Comparison of ENCODE assay signal across 11 mouse cellular contexts in genomic region chr15:84841925-84842821, GRCm38 (mm10). TPM values are rescaled to one million over a fixed set of nuclear protein-coding genes. Genes with fewer than 3 reads are reported as not detected.
DNase-seq lines count a peak whose midpoint lies in the region; ATAC-seq lines count a peak whose summit lies in the region.
"Had no signal": no experiment of that assay in that cellular context is flagged by ENCODE, and none has a peak within 500 bp of the region (broad histone marks: within the 10 kb centered on the region; RNA-seq: fewer than 3 reads in every experiment).

No protein-coding gene starts in this region.

- peak overlapping the region; percentile 11 for H3K4me2 ChIP-seq in hindbrain, embryonic 13.5 days
- peak overlapping the region; percentile 25 for H3K4me2 ChIP-seq in midbrain, embryonic 12.5 days (replicated peaks)
- H3K4me2 ChIP-seq: liver, embryonic 13.5 days had no signal

- no peaks in the 10 kb centered on the region for H3K27me3 ChIP-seq in hindbrain, embryonic 13.5 days
- H3K27me3 ChIP-seq in midbrain, embryonic 12.5 days: no peaks in the 10 kb centered on the region
- H3K27me3 ChIP-seq: liver, embryonic 13.5 days had no signal

- intact Hi-C loops in left cerebral cortex, postnatal 14 days (cut with DNase I): no loop called here
- intact Hi-C loops in gastrocnemius, postnatal 14 days (cut with DNase I; ENCODE audit: low total_unique reads): no loop called here

- peak; percentile 52 for ATAC-seq in hindbrain, embryonic 13.5 days (ENCODE audit: low FRiP score)
- peak; percentile 49 for ATAC-seq in midbrain, embryonic 12.5 days (ENCODE audit: low FRiP score, low read depth)

- H3K27ac ChIP-seq in hindbrain, embryonic 13.5 days: peak overlapping the region; percentile 64
- peak overlapping the region; percentile 70 for H3K27ac ChIP-seq in midbrain, embryonic 12.5 days (replicated peaks)
- H3K27ac ChIP-seq: liver, embryonic 13.5 days had no signal

- no peak overlapping the region; the same call in 1 of the 2 replicates for H3K9ac ChIP-seq in hindbrain, embryonic 13.5 days
- no peak overlapping the region for H3K9ac ChIP-seq in midbrain, embryonic 12.5 days (replicated peaks)
- H3K9ac ChIP-seq: liver, embryonic 13.5 days had no signal

- H3K4me3 ChIP-seq in hindbrain, embryonic 13.5 days: no peak overlapping the region
- no peak overlapping the region for H3K4me3 ChIP-seq in midbrain, embryonic 12.5 days
- H3K4me3 ChIP-seq: liver, embryonic 13.5 days had no signal

- no peaks in the 10 kb centered on the region for H3K9me3 ChIP-seq in hindbrain, embryonic 13.5 days
- no peaks in the 10 kb centered on the region for H3K9me3 ChIP-seq in midbrain, embryonic 12.5 days
- H3K9me3 ChIP-seq: liver, embryonic 13.5 days had no signal

- 26% methylated on average over 19 of the region's 19 CpGs for WGBS in hindbrain, embryonic 13.5 days
- 29% methylated on average over 19 of the region's 19 CpGs for WGBS in midbrain, embryonic 12.5 days

- H3K36me3 ChIP-seq in hindbrain, embryonic 13.5 days: peaks cover 5% of the 10 kb centered on the region
- H3K36me3 ChIP-seq in midbrain, embryonic 12.5 days: peaks cover 8% of the 10 kb centered on the region; the same call in 1 of the 2 replicates
- H3K36me3 ChIP-seq: liver, embryonic 13.5 days had no signal

- DNase-seq in right cerebral cortex, postnatal 10 days (ENCODE audit: low spot score in 2 of 2): peak; percentile 31 to 39
- DNase-seq in right cerebral cortex, postnatal 25 days: no peak
- DNase-seq in urinary bladder, postnatal 4 days (ENCODE audit: low spot score in 2 of 2): no peak
- DNase-seq in left cerebral cortex, postnatal 14 days (ENCODE audit: low spot score in 2 of 2): no peak
- DNase-seq in gastrocnemius, postnatal 14 days: no peak
- DNase-seq in ovary, adult 18-20 months (ENCODE audit: low spot score): no peak
- DNase-seq: gastrocnemius, postnatal 36 days; kidney, adult 18-20 months; liver, embryonic 13.5 days had no signal

- H3K4me1 ChIP-seq in hindbrain, embryonic 13.5 days (replicated peaks): peaks cover 86% of the 10 kb centered on the region
- peaks cover 70% of the 10 kb centered on the region for H3K4me1 ChIP-seq in midbrain, embryonic 12.5 days

RNA-seq across cellular contexts. Expression of gene Phf21b, which starts 13.7 kb away (rescaled TPM):
- 10.9 and 11.3 TPM in 2 replicates for polyA plus RNA-seq in hindbrain, embryonic 13.5 days (2015; fragmentation: Nextera tagmentation; extraction: Ambion mirVana)
- 21.6 and 22.3 TPM in 2 replicates for polyA plus RNA-seq in midbrain, embryonic 12.5 days (2016; fragmentation: Nextera tagmentation; extraction: Ambion mirVana)
- 10 to 100 TPM; 15.3 to 16.1 TPM for total RNA-seq in left cerebral cortex, postnatal 14 days (2021)
- total RNA-seq in gastrocnemius, postnatal 14 days (2021): under 1 TPM; 0.59 to 0.69 TPM

Comparison
In these comparisons a context has a peak if more than half of its experiments do, and no peak if none do; other contexts are left out.
1. DNase-seq: peak in right cerebral cortex, postnatal 10 days (2 of 2); none in right cerebral cortex, postnatal 25 days (single experiment), urinary bladder, postnatal 4 days (0 of 2), left cerebral cortex, postnatal 14 days (0 of 2), gastrocnemius, postnatal 14 days (single experiment) and ovary, adult 18-20 months (single experiment).
2. RNA of gene Phf21b, which starts 13.7 kb away (total RNA-seq): 15.3 to 16.1 TPM in left cerebral cortex, postnatal 14 days; 0.59 to 0.69 TPM in gastrocnemius, postnatal 14 days; every median in the first group is over 4 times any median in the second.